Mouse (Mus musculus): ENCODE measurements around the gene Pfkfb4.

Pfkfb4 gene

DNA sequence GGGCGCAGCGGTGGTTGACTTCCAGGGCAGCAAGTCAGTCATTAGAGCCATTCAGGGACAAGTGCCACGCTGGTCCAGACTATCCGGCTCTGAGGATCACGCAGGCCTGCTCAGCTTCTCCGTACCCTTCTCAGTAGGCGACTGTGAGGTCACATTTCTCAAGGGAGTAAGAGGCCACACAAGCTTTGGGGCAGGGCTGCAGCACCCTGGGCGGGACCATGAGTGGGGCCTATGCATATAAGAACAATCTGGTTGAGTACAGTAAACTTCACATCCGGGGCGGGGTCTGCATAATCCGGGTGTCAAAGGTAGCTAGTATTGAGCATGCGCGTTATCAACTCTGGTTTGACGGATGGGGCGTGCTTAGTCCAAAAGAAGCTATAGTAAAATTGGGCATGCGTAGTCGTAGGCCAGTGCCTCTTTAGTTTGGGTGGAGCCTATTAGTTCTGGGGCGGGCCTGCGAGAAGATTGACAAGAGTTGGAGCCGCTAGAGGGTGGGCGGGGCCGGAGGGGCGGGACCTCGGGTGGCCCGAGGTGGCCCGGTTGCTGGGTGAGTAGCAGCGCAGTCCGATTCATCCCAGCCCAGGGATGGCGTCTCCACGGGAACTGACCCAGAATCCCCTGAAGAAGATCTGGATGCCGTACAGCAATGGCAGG, at the start of gene Pfkfb4:
Gene Pfkfb4 (plus strand): TSS at position 351 of the 657 bp plus-strand sequence.
- in situ Hi-C loops (cut with MboI; ENCODE audit: unreplicated experiment in 2 of 2) = no loop called here

DNA sequence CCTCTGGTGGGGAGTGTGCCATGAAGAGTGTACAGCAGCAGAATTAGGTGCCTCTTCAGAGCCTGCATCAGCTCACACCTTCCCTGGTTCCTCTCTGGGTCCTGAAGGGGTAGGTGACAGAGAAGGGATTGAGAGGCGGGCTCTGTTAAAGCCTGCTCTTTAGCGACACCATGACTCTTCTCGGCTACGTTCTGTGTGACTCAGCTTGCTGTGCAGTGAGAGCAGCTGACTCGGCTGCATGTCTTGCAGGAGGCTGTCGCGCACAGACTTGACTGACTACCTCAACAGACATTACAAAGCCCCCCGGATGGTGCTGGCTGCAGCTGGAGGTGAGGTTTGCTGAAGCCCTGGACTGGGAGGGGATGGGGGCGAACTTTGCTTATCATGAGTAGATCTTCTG, 46.5 kb upstream of the Pfkfb4 start:
- in situ Hi-C loops (cut with MboI; ENCODE audit: unreplicated experiment in 2 of 2) = no loop called here

- in situ Hi-C loops (cut with MboI; ENCODE audit: unreplicated experiment in 2 of 2) = no loop called here
Measured at GRCm38 (mm10) chr9:108945608-108946007, 46.0 kb upstream of the Pfkfb4 start.

DNA sequence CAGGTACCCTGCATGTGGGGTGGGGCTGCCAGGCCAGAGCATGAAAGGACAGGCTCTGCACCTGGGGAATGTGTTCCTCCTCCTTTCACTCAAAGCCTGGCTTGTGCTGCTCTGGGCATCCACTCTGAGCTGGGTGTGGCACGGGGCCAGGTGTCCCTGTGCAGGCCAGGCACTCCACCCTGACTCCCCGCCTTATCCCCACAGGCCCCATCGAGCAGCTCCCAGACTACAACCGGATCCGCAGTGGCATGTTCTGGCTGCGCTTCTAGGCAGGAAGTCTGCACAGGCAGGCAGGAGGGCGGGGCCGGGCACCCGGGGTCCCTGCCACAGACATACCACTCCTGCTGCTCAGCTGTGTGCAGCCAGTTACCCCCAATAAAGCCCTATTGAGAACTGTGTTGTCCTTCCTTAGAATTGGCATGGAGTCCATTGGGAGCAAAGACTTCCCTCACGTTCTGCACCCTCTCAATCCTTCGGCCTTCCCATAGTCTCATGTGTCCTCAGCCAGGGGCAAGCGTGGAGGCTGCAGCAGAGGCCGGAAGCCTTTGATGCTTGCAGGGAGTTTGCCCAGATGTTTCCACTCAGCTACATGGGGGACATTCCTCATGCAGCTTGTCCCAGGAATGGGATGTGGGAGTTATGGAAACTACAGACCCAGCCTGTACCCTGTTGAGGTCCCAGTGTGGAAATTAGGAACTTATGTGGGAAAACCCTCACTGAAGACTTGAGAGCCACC, 42.2 kb upstream of the Pfkfb4 start:
- in situ Hi-C loops (cut with MboI; ENCODE audit: unreplicated experiment in 2 of 2) = no loop called here

DNA sequence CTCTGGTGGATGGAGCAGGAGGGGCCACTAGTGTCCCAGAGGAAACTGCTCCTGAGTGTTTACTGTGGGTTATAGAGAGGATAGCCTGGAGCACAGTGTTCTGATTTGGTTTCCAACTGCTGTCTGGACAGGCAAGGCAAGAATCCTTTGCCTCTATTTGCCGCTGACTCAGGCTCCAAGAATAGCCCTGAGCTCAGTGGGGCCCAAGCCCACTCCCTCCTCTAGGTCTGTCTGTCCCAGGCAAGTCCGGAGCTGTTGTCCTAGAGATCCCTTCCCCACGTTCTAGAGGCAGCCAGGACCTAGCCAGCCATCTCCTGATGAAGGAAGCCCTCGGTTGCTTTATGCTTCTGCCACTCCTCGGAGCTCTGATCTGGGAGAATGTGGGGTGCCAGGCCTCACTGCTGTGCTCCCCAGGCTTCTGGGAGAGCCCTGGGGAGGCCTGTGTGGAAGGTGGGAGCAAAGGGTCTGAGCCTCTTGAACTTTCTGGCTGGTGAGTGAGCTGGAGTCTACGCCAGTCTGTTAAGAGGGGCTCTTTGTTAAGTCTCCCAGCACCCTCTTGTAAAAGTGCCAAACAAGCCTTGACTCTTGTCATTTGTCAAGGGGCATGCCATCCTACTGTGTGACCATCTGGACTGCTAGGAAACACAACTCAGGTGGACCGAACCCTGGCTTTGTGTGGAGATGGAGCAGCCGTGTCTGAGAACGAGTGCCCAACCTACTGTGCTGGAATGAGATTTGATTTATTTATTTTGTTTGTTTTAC, 41.4 kb upstream of the Pfkfb4 start:
- in situ Hi-C loops (cut with MboI; ENCODE audit: unreplicated experiment in 2 of 2) = no loop called here

DNA sequence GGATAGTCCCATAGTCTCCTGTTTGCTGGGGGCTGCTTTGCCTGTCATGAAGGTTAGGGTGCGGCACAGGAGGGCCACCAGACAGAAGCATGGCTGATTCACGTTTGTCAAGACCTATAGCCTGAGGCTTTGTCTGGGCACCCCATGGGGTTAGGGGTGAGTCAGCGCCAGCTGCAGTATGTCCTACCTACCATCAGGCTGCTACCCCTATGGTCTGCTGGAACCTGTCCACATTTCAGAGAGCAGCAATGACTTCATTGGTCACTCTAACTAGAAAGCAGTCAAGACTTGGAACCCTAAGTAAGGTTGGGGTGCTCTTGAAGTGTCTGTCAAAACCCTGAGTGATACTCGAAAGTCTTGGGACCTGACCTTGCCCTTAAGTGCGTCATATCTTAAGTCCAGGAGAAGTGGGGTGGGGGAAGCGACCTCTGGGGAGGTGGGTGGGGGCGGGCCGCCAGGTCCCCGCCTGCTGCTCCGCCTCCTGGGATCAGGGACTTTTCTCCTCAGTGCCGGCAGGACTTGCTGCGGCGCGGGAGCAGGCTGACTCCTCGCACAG, 38.4 kb upstream of the Pfkfb4 start, which contains the start of gene Col7a1:
Gene Col7a1 (plus strand): TSS at position 506 of the 556 bp plus-strand sequence.
- in situ Hi-C loops (cut with MboI; ENCODE audit: unreplicated experiment in 2 of 2) = no loop called here

DNA sequence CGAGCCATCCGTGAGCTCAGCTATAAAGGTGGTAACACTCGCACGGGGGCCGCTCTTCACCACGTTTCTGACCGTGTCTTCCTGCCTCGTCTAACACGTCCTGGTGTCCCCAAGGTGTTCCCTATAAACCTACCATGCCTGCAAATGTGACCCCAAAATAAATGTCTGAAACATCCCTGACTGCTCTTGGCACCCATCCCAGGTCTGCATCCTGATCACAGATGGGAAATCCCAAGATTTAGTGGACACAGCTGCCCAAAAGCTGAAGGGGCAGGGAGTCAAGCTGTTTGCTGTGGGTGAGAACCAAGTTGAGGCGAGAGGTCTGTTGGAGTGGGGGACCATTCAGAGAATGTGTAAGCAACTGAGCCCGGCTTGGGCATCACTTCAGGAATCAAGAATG, 36.3 kb upstream of the Pfkfb4 start:
- in situ Hi-C loops (cut with MboI; ENCODE audit: unreplicated experiment in 2 of 2) = no loop called here

DNA sequence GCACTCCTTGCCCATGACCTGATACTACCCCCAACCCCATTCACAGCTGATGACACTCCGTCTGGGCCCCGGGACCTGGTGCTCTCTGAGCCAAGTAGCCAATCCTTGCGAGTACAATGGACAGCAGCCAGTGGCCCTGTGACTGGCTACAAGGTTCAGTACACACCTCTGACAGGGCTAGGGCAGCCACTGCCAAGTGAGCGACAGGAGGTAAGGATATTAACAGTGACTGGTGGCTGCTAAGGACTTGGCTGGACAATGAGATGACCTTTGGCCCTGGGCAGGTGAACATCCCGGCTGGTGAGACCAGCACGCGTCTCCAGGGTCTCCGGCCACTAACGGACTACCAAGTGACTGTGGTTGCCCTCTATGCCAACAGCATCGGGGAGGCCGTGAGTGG, 35.7 kb upstream of the Pfkfb4 start:
- in situ Hi-C loops (cut with MboI; ENCODE audit: unreplicated experiment in 2 of 2) = no loop called here

DNA sequence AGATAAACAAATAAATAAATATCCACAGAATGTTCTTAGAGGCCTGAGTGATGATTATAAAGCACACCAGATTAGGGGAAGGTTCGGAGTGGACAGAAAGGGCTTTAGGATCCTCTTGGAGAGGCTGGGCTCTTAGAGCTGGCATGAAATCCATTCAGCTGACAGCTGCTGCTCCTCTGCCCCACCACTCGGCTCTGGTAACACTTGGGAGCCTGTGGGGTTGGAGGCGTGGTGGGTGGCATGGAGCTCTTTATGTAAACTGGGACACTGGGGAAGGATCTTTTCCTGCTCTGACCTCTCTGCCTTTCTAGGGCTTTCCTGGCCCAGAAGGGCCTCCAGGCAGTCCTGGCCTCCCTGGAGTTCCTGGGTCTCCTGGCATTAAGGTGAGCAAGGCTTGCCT, 28.0 kb upstream of the Pfkfb4 start:
- in situ Hi-C loops (cut with MboI; ENCODE audit: unreplicated experiment in 2 of 2) = no loop called here

- in situ Hi-C loops (cut with MboI; ENCODE audit: unreplicated experiment in 2 of 2) = no loop called here
Measured at GRCm38 (mm10) chr9:108964338-108964737, 27.2 kb upstream of the Pfkfb4 start.

DNA sequence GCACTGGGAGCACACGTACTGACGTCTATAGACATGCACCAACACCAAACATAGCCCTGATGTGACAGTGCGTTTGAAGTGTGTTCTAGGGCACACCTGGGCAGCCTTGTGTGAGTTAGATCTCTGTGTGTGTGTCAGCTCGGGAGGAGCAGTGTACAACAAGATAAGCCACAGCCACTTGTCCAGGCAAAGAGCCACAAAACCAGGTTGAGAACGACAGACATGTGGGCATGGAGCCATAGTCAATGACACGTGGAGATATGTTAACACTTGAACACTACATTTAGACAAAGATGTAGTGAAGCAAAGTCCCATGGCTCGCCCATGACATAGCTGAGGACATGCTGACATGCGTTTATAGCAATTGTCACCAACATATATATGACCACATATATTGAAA, 21.0 kb upstream of the Pfkfb4 start:
- in situ Hi-C loops (cut with MboI; ENCODE audit: unreplicated experiment in 2 of 2) = no loop called here

DNA sequence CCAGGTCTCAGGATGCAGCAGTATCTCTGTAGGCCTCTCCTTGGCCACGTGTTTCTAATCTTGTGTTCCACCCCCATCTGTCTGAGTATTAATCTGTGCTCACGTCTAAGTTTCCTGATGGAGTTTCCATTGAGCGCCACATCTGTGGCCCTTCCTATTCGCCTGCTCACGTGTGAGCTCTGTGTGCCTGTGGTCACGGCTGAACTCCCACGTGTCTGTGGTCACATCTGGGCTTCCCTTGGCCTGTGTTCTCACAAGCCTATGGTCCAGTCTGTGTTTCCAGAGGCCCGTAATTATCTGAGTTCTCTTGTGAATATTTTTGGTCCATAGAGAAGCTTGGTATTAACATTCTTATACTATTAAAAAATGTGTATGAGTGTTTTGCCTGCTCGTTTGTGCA, 15.1 kb upstream of the Pfkfb4 start:
- in situ Hi-C loops (cut with MboI; ENCODE audit: unreplicated experiment in 2 of 2) = no loop called here

DNA sequence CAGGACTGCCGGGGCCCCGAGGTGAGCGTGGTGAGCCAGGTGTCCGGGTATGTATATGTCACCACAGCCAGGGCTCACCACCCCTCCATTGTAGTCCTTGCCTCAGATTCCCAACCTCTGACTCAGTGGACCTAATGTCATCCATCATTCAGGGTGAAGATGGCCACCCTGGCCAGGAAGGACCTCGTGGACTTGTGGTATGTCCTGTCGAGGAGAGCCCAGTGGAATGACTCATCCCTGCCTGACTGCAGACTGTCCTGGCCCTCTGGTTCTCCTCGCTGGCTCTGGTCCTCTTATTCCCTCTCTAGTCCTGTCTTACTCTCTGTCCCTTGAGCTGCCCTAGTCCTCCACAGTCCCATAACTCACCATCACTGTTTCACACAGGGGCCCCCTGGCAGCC, 13.6 kb upstream of the Pfkfb4 start:
- in situ Hi-C loops (cut with MboI; ENCODE audit: unreplicated experiment in 2 of 2) = no loop called here

GRCm38 (mm10) chr9:108982498-108982897, 9.1 kb upstream of the Pfkfb4 start:
- in situ Hi-C loops (cut with MboI; ENCODE audit: unreplicated experiment in 2 of 2) = no loop called here

- in situ Hi-C loops (cut with MboI; ENCODE audit: unreplicated experiment in 2 of 2) = no loop called here
Measured at GRCm38 (mm10) chr9:108983209-108983608, 8.4 kb upstream of the Pfkfb4 start.

GRCm38 (mm10) chr9:108985710-108986109, 5.9 kb upstream of the Pfkfb4 start, which contains the start of gene Ucn2:
Ucn2 (plus strand) TSS chr9:108986010.
- in situ Hi-C loops (cut with MboI; ENCODE audit: unreplicated experiment in 2 of 2) = no loop called here

- in situ Hi-C loops (cut with MboI; ENCODE audit: unreplicated experiment in 2 of 2) = no loop called here
Measured at GRCm38 (mm10) chr9:108987704-108988350, 3.8 kb upstream of the Pfkfb4 start.

GRCm38 (mm10) chr9:108989802-108990461, 1.6 kb upstream of the Pfkfb4 start:
- in situ Hi-C loops (cut with MboI; ENCODE audit: unreplicated experiment in 2 of 2) = no loop called here

DNA sequence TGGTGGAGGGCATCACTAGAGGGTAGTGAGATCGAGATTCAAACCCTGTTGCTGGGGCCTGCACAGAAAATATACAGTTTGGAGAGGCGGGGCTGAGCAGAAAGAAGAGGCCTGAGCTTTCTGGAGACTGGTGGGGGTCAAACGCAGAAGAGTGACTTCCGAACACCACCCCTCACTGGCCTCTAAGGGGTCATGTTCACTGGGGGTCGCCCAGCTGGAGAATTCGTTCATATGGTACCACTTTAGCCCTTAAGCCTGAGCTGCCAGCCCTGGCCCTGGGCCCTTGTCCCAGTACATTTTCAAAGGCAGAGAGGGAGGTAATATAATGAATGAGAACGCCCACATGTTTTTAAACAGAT, 1.1 kb upstream of the Pfkfb4 start:
- in situ Hi-C loops (cut with MboI; ENCODE audit: unreplicated experiment in 2 of 2) = no loop called here

GRCm38 (mm10) chr9:108992085-108992469, 499 bp downstream of the Pfkfb4 start:
- in situ Hi-C loops (cut with MboI; ENCODE audit: unreplicated experiment in 2 of 2) = no loop called here

All from v-Abl transformed pro-B cells (cell line).